Mouse (Mus musculus) liver, adult 2 months (tissue): Measurements from ENCODE around the gene Ormdl1. TPM values are rescaled to one million over a fixed set of nuclear protein-coding genes. Genes with fewer than 3 reads are reported as not detected.

Experiments
- DNase-seq: peaks from one replicate; pipeline ENCODE4 v3.0.0-alpha.2; 2011; ENCODE audit warnings: low read depth, low spot score; ENCODE audit errors: extremely low read depth
- H3K27ac ChIP-seq: fragments of 200-500 bp; replicated peaks from 2 replicates; pipeline ENCODE4 v1.5.1; 2012; ENCODE audit warnings: low read depth, mild to moderate bottlenecking, control low read depth, inconsistent platforms, low read length; ENCODE audit not compliant: insufficient read depth
- H3K27me3 ChIP-seq: fragments of 200-500 bp; 2 replicates; pipeline ENCODE4 v1.6.1; 2012; ENCODE audit warnings: mild to moderate bottlenecking, moderate library complexity, low read length, inconsistent platforms; ENCODE audit not compliant: control insufficient read depth, insufficient read depth
- H3K36me3 ChIP-seq: fragments of 200-500 bp; 2 replicates; pipeline ENCODE4 v1.6.1; 2012; ENCODE audit warnings: low read length, inconsistent platforms; ENCODE audit not compliant: control insufficient read depth, insufficient read depth
- H3K4me1 ChIP-seq: fragments of 200-500 bp; 2 replicates; pipeline ENCODE4 v1.6.1; 2011; ENCODE audit warnings: low read length; ENCODE audit not compliant: control insufficient read depth, insufficient read depth
- H3K4me3 ChIP-seq: fragments of 200-500 bp; 2 replicates; pipeline ENCODE4 v1.5.1; 2011; ENCODE audit warnings: low read depth, mild to moderate bottlenecking, control low read depth, low read length, moderate library complexity; ENCODE audit not compliant: insufficient read depth
- H3K79me2 ChIP-seq: fragments of 200-500 bp; 2 replicates; pipeline ENCODE4 v1.6.1; 2012; ENCODE audit warnings: inconsistent platforms, mild to moderate bottlenecking, low read length, moderate library complexity; ENCODE audit not compliant: control insufficient read depth, insufficient read depth
- H3K9ac ChIP-seq: fragments of 200-500 bp; 2 replicates; pipeline ENCODE4 v1.6.1; 2012; ENCODE audit warnings: low read depth, mild to moderate bottlenecking, control low read depth, inconsistent platforms, low read length
- CTCF ChIP-seq: fragments of 200-500 bp; IDR thresholded peaks from 2 replicates; pipeline ENCODE4 v1.5.1; 2011; ENCODE audit warnings: low read depth, low read length, control low read depth
- POLR2A ChIP-seq: fragments of 200-500 bp; IDR thresholded peaks from 2 replicates; pipeline ENCODE4 v1.6.1; 2011; ENCODE audit warnings: low read length, control low read depth; ENCODE audit not compliant: insufficient read depth; ENCODE audit errors: extremely low read depth
- polyA plus RNA-seq: library from polyadenylated mRNA; depleted of rRNA; stranded (reverse); fragments of >200 nt; gene quantifications from 2 replicates; pipeline ENCODE4 v1.2.3, GENCODE M21; 2012; rRNA removed
- total RNA-seq: library from RNA; depleted of rRNA; stranded (reverse); fragments of >200 nt; gene quantifications from 2 replicates; pipeline ENCODE4 v1.2.3, GENCODE M21; 2014; rRNA removed

The Ormdl1 gene
- total and polyA plus RNA-seq, 2 experiments, result 9.4 to 45.7 TPM

DNA sequence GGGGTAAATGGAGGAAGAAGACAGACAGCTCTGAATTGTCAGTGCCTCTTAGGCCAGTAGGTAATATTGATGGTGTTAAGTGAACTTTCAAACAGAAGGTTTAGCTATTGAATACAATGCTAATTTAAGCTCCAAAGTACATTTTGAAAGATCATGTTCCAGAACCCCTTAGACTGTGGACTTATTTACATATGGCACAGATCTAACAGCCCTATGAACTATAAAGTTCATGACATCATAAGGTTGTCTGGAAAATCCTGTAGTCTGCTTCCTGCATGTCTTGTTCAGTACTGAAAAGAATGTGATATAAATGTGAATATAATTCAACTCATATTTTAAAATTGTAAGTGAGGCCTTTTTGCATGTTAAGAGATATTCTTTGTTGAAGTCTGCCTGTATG is 62.1 kb downstream of the Ormdl1 start:
- Histone ChIP-seq H3K9ac (no peak overlapping the region), H3K4me1 (no peaks in the 10 kb centered on the region), H3K79me2 (no peaks in the 10 kb centered on the region), H3K4me3 (no peak overlapping the region), H3K36me3 (no peaks in the 10 kb centered on the region), H3K27ac (no peak overlapping the region), H3K27me3 (no peaks in the 10 kb centered on the region)
- DNase-seq, result peak; percentile 1
- TF ChIP-seq POLR2A, result no peak
- TF ChIP-seq CTCF, result no peak

Other genes with a start within 250 kb of the Ormdl1 start
- not detected in 2 replicates for gene Mstn, start 235.5 kb upstream of the Ormdl1 start, total RNA-seq
- gene Mstn, start 235.5 kb upstream of the Ormdl1 start, polyA plus RNA-seq, result not detected in 2 replicates
- not detected in 2 replicates for gene 1700019A02Rik, start 109.5 kb upstream of the Ormdl1 start, total RNA-seq
- gene 1700019A02Rik, start 109.5 kb upstream of the Ormdl1 start, polyA plus RNA-seq, result not detected in 2 replicates
- 5.6 and 7.9 TPM in 2 replicates for gene Pms1, start 77 bp upstream of the Ormdl1 start, total RNA-seq
- gene Pms1, start 77 bp upstream of the Ormdl1 start, polyA plus RNA-seq, result 0.85 and 2.5 TPM in 2 replicates
- 4.6 TPM in 1 of 2 replicates, not detected in the other for gene Gm28778, start within 50 bp of the Ormdl1 start, total RNA-seq
- gene Gm28778, start within 50 bp of the Ormdl1 start, polyA plus RNA-seq, result 21.7 and 27.3 TPM in 2 replicates
- gene Osgepl1, start 16.5 kb downstream of the Ormdl1 start, total RNA-seq, result 18.9 and 25.4 TPM in 2 replicates
- gene Osgepl1, start 16.5 kb downstream of the Ormdl1 start, polyA plus RNA-seq, result 6.0 TPM in 2 replicates
- gene Asdurf, start 55.5 kb downstream of the Ormdl1 start, total RNA-seq, result not detected in 2 replicates
- gene Asdurf, start 55.5 kb downstream of the Ormdl1 start, polyA plus RNA-seq, result not detected in 2 replicates
- gene Gm28551, start 55.6 kb downstream of the Ormdl1 start, total RNA-seq, result 0.20 TPM in 1 of 2 replicates, not detected in the other
- gene Gm28551, start 55.6 kb downstream of the Ormdl1 start, polyA plus RNA-seq, result not detected in 2 replicates
- gene Asnsd1, start 55.7 kb downstream of the Ormdl1 start, total RNA-seq, result 29.3 and 34.2 TPM in 2 replicates
- gene Asnsd1, start 55.7 kb downstream of the Ormdl1 start, polyA plus RNA-seq, result 4.5 and 4.7 TPM in 2 replicates